Mouse (Mus musculus) embryonic facial prominence, embryonic 13.5 days (tissue): ENCODE measurements around the gene Arid3b. TPM values are rescaled to one million over a fixed set of nuclear protein-coding genes. Genes with fewer than 3 reads are reported as not detected.

Experiments used
- ATAC-seq: fragments of 200-750 bp; cut with Nextera tagmentation; 2 replicates; pipeline ENCODE4 v1.8.0; 2017; ENCODE audit warnings: low read depth; ENCODE audit not compliant: insufficient number of reproducible peaks, insufficient read depth, low FRiP score, low TSS enrichment
- H3K27ac ChIP-seq: fragments of 300-500 bp; sonication (generic); 2 replicates; pipeline ENCODE4 v1.5.1; 2015; ENCODE audit warnings: moderate library complexity, mild to moderate bottlenecking, inconsistent platforms
- H3K27me3 ChIP-seq: fragments of 300-500 bp; sonication (generic); 2 replicates; pipeline ENCODE4 v1.6.1; 2015; ENCODE audit warnings: mild to moderate bottlenecking, inconsistent platforms
- H3K36me3 ChIP-seq: fragments of 300-500 bp; sonication (generic); 2 replicates; pipeline ENCODE4 v1.6.1; 2015; ENCODE audit warnings: mild to moderate bottlenecking, inconsistent platforms
- H3K4me1 ChIP-seq: fragments of 300-500 bp; sonication (generic); 2 replicates; pipeline ENCODE4 v1.6.1; 2015; ENCODE audit warnings: inconsistent platforms
- H3K4me2 ChIP-seq: fragments of 300-500 bp; sonication (generic); 2 replicates; pipeline ENCODE4 v1.6.1; 2015; ENCODE audit warnings: moderate library complexity, mild to moderate bottlenecking, inconsistent platforms
- H3K4me3 ChIP-seq: fragments of 300-500 bp; sonication (generic); 2 replicates; pipeline ENCODE4 v1.5.1; 2015; ENCODE audit warnings: mild to moderate bottlenecking, inconsistent platforms
- H3K9ac ChIP-seq: fragments of 300-500 bp; sonication (generic); 2 replicates; pipeline ENCODE4 v1.6.1; 2015; ENCODE audit warnings: mild to moderate bottlenecking, inconsistent platforms
- H3K9me3 ChIP-seq: fragments of 300-500 bp; sonication (generic); 2 replicates; pipeline ENCODE4 v1.6.1; 2016; ENCODE audit warnings: inconsistent platforms
- WGBS: fragments of 180-500 bp; shearing (Covaris S2); methylation state at CpG from one replicate; pipeline ENCODE4 v1.1.7; 2015; ENCODE audit warnings: mixed read lengths; 5-methylcytosine and 5-hydroxymethylcytosine counted together
- polyA plus RNA-seq: library from polyadenylated mRNA; unstranded; fragments of >200 nt; fragmentation: Nextera tagmentation; extraction: Ambion mirVana; gene quantifications from 2 replicates; pipeline ENCODE4 v1.2.1, GENCODE M21; 2015

The Arid3b gene
- polyA plus RNA-seq, 1 experiment from 2014 or later = 6.7 TPM

DNA sequence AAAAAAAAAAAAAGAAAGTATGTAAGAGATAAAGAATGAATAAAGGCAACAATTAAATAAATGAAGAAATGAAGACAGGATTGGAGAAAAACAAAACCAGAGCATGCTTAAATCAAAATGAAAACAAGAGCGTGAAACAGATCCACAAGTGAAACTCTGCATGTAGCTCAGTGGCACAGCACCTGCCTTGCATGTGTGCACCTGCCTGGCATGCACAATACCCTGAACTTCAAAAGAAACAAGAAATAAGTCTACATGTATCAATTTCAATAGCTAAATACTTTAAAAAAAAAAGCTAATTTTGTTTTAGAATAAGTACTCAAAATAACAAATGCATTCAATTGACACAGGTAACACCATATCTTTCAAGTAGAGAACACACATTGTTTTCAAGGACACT is 13.2 kb downstream of the Arid3b start:
- H3K36me3 ChIP-seq = no peaks in the 10 kb centered on the region
- 0 out of 2 replicates have a peak, but pooled peaks cover 2% of the 10 kb centered on the region for H3K4me1 ChIP-seq
- H3K4me2 ChIP-seq = no peak overlapping the region
- no peaks in the 10 kb centered on the region for H3K27me3 ChIP-seq
- no peak overlapping the region for H3K27ac ChIP-seq
- no peak overlapping the region for H3K4me3 ChIP-seq
- no peak overlapping the region for H3K9ac ChIP-seq
- WGBS = 80% methylated on average over 1 of the region's 1 CpGs
- H3K9me3 ChIP-seq = no peaks in the 10 kb centered on the region
- ATAC-seq = no peak

DNA sequence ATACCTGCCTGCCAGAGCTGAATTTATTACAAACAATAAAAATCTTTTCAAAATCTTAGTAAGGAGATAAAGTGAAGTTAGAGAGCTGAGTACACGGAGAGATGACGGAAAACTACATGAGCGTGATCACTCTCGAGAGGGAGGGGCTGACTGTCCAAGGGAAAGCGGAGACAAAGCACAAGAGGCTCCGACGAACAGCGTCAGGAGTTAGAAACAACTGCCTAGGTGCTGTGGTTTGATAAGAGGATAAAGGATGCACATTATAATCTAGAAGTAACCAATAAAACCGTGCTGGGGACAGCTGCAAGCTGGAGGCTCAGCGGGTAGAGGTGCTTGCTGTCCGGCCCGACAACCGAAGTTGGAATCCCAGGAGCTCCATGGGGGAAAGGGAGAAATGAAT is 13.8 kb downstream of the Arid3b start:
- Histone ChIP-seq H3K36me3 (no peaks in the 10 kb centered on the region), H3K4me2 (no peak overlapping the region), H3K4me1 (peaks cover 7% of the 10 kb centered on the region), H3K4me3 (no peak overlapping the region), H3K27me3 (no peaks in the 10 kb centered on the region), H3K9ac (no peak overlapping the region), H3K27ac (no peak overlapping the region), H3K9me3 (no peaks in the 10 kb centered on the region)
- 70% methylated on average over 13 of the region's 13 CpGs for WGBS
- ATAC-seq = no peak

DNA sequence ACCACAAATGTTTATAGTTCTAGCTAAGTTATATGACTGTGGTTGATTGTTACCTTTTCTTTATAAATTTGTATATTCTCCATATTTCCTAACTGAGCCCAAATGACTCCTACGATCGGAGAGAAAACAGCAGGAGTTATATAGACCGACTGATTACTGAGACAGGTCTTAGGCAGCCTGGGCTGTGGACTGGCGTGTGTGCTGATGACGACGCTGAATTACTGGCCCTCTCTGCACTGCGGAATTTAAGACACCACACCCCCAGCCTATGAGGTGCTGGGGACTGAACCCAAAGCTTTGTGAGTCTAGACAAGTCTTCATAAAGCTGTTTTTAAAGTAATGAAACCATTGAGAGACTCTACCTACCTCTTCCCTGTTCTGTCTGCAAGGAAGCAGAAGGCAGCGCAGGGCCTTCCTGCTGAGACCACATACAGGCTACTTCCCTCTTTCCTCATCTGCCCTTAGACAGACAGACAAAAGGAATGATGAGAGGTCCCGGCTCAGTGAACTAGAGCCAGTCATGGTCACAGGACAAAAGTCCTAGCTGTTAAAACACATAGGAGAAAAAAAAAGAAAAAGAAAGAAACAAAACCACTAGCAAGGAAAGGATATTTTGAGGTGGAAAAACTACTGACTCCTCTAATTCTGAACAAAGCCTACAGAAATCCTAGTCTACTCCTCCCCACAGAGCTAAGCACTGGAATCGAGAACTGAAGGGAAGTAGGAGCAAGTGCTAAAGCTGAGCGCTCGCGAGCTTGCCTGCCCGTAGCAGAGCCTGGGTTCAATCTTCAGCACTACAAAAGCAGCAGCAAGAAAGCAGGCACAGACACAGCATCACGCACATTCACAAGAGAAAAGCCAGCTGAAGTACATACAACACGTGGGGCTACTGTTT is 16.2 kb downstream of the Arid3b start:
- H3K4me3 ChIP-seq = no peak overlapping the region
- H3K9me3 ChIP-seq = no peaks in the 10 kb centered on the region
- H3K27me3 ChIP-seq = no peaks in the 10 kb centered on the region
- no peak overlapping the region for H3K9ac ChIP-seq
- no peak overlapping the region for H3K4me2 ChIP-seq
- no peak for ATAC-seq
- no peaks in the 10 kb centered on the region for H3K36me3 ChIP-seq
- WGBS = 44% methylated on average over 16 of the region's 16 CpGs
- H3K4me1 ChIP-seq = peaks cover 25% of the 10 kb centered on the region
- no peak overlapping the region for H3K27ac ChIP-seq

DNA sequence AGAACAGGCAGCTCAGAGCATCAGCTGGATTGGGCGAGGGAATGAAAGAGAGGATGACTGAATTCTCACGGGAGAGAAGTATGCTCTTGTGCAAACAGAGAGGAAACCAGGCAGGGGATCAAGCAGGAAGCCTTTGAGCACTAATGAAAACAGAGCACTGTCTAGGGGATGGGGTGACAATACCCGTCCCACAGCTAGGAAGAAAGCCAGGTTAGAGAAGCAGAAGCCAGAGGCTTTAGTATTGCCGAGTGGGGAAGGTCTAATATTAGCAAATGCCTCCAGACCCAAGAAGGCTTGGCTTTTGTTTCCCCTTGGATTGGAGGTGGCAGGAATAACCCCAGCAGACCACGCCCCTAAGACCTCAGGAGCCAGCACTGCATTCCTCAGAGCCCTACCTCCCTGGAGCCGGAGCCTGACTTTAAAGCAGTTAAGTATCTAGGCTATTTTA is 19.3 kb downstream of the Arid3b start:
- peaks cover 57% of the 10 kb centered on the region for H3K4me1 ChIP-seq
- peak overlapping the region; percentile 41; the same call in 1 of the 2 replicates for H3K27ac ChIP-seq
- H3K4me3 ChIP-seq = no peak overlapping the region
- H3K36me3 ChIP-seq = no peaks in the 10 kb centered on the region
- H3K9ac ChIP-seq = no peak overlapping the region
- peak overlapping the region; percentile 11 for H3K4me2 ChIP-seq
- H3K9me3 ChIP-seq = no peaks in the 10 kb centered on the region
- 5% methylated on average over 6 of the region's 6 CpGs for WGBS
- no peak for ATAC-seq
- H3K27me3 ChIP-seq = no peaks in the 10 kb centered on the region

DNA sequence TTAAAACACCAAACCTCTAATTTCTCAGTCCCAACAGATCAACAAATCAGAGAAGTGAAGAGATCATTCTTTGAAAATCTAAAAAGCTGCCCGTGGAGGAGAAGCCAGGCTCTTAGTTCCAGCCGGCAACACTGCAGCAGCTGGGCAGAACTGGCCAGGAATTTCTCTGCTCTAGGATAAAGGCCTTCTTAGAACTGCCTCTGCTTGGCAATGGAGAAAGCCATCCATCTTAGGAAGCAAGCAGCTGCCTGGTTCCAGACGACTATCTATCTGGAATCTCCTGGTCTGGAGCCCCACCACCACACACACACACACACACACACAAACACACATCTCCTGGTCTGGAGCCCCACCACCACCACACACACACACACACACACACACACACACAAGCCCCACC is 21.7 kb downstream of the Arid3b start:
- WGBS = 40% methylated on average over 3 of the region's 3 CpGs

DNA sequence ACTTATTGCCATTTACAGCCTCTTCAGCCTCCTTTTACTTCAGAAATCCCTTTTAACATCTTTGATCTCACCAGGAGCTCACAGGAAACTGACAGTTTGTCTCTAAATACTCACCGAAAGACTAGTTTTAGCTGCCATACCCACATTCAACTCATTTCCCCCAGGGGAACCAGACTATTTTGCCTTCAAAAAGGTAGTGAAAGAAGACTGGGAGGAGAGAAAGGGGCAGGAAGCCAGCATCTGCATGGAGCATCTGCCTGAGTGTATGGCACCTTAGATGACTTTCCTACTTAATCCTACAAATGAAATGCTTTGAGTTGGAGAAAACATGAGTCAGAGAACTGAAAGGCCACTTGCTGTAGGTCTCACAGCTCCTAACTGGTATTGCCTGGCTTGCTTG is 22.6 kb downstream of the Arid3b start:
- ATAC-seq = no peak
- 25% methylated on average over 1 of the region's 1 CpGs for WGBS
- H3K4me1 ChIP-seq = peaks cover 62% of the 10 kb centered on the region

More for the DNA sequence above, 21.7 kb downstream of the Arid3b start:
- Histone ChIP-seq H3K4me1 (peaks cover 62% of the 10 kb centered on the region), H3K27me3 (no peaks in the 10 kb centered on the region), H3K27ac (no peak overlapping the region), H3K4me3 (no peak overlapping the region), H3K36me3 (no peaks in the 10 kb centered on the region), H3K4me2 (no peak overlapping the region), H3K9ac (no peak overlapping the region), H3K9me3 (no peaks in the 10 kb centered on the region)
- ATAC-seq = no peak

DNA sequence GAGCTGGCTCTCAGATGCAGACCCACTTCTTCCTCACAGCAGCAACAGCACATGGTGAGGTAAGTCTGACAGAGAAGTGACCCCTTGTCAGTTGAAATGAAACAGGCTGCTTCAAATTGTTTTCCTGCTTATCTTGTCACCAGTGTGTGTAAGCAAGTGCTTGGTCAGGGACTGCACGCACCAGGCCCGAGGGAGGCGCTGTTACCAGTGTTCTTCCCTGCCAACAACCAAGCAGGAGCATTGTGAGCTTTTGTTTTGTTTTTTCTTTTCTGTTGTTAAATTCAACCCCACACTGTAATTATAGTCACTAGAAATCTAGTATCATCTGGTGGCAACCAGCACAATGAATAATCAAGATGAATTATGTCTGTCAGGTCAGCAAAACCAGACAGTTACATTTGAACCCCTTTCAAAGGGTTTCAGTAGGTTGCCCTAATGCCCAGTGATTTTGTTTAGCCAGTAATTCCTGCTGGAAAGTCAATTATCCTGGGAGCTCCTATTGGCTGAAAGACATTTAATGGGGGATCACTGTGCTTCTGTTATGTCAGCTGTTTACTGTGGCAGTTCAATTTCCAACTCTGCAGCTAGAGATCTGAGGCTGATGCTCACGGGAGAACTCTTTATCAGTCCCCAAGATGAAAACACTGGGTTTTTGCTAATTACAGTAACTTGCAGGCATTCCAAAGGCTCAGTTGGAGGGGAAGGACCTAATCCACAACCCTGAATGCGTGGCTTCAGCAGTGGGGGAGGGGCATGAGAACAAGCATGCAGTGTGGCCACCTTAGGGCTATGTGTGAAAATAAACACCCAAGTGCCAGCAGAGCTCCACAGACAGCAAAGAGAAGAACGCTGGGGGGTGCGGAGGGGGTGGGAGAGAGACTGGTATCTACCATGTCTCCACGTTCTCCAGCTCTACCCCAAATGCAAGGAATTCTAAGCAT is 24.5 kb downstream of the Arid3b start:
- Histone ChIP-seq H3K9ac (no peak overlapping the region), H3K4me1 (peaks cover 50% of the 10 kb centered on the region), H3K4me2 (no peak overlapping the region), H3K9me3 (no peaks in the 10 kb centered on the region), H3K27ac (no peak overlapping the region), H3K4me3 (no peak overlapping the region), H3K36me3 (peaks cover 6% of the 10 kb centered on the region; the same call in 1 of the 2 replicates), H3K27me3 (no peaks in the 10 kb centered on the region)
- 35% methylated on average over 8 of the region's 8 CpGs for WGBS
- no peak for ATAC-seq

More for the DNA sequence above, 22.6 kb downstream of the Arid3b start:
- H3K27ac ChIP-seq = no peak overlapping the region
- H3K27me3 ChIP-seq = no peaks in the 10 kb centered on the region
- no peak overlapping the region for H3K4me2 ChIP-seq
- no peak overlapping the region for H3K9ac ChIP-seq
- no peak overlapping the region for H3K4me3 ChIP-seq
- peaks cover 5% of the 10 kb centered on the region; the same call in 1 of the 2 replicates for H3K36me3 ChIP-seq
- H3K9me3 ChIP-seq = no peaks in the 10 kb centered on the region

DNA sequence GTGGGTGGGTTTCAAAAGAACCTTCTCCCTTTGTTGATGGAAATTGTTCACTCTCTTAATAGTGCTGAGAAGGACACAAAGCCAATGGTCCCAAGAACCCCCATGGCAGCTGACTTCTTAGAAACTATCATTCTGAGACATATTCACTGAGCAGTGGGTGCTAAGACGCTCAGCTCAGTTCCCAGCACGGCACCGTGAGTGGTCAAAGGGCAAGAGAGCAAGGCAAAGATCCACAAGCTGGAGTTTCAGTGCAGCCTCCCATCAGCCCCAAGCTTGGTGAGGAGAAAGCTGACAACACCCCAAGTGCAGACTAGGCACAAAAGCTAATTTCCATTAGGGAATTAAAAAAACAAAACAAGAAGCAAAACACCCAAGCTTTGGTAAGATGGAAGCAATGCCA is 25.9 kb downstream of the Arid3b start:
- H3K4me3 ChIP-seq = no peak overlapping the region
- no peaks in the 10 kb centered on the region for H3K9me3 ChIP-seq
- H3K9ac ChIP-seq = no peak overlapping the region
- H3K4me2 ChIP-seq = no peak overlapping the region
- no peak for ATAC-seq
- no peaks in the 10 kb centered on the region for H3K27me3 ChIP-seq
- peaks cover 9% of the 10 kb centered on the region; the same call in 1 of the 2 replicates for H3K36me3 ChIP-seq
- no peak overlapping the region for H3K27ac ChIP-seq
- WGBS = 86% methylated on average over 3 of the region's 3 CpGs
- H3K4me1 ChIP-seq = peaks cover 42% of the 10 kb centered on the region

DNA sequence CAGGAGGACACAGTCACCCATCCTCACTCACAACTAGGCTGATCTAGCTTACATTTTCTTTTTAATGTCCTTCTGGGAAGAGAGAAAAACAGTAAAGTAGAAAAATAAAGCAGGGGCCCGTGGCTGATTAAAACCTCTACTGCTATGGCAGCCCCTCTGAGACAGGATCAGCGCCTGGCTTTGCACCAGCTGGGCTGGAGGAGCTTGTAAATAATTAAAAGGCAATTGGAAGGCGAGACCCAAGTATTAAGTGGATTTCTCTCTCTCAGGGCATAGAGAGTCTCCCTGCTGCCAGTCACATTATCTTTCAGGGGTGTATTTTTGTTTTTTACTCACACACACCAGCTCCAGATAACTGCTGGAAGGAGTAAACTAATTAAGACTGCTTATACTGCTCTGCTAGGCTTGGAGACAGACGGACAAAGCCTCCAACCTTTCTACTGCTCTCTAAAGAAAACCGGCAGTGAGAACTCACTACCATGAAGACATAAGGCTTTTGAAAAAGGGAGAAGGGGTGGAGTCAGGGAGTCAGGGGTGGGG is 27.8 kb downstream of the Arid3b start:
- WGBS = 69% methylated on average over 5 of the region's 5 CpGs
- Histone ChIP-seq H3K4me3 (no peak overlapping the region), H3K4me1 (peaks cover 24% of the 10 kb centered on the region), H3K27ac (no peak overlapping the region), H3K4me2 (no peak overlapping the region), H3K9me3 (no peaks in the 10 kb centered on the region), H3K36me3 (peaks cover 9% of the 10 kb centered on the region; the same call in 1 of the 2 replicates), H3K27me3 (no peaks in the 10 kb centered on the region), H3K9ac (no peak overlapping the region)
- no peak for ATAC-seq

DNA sequence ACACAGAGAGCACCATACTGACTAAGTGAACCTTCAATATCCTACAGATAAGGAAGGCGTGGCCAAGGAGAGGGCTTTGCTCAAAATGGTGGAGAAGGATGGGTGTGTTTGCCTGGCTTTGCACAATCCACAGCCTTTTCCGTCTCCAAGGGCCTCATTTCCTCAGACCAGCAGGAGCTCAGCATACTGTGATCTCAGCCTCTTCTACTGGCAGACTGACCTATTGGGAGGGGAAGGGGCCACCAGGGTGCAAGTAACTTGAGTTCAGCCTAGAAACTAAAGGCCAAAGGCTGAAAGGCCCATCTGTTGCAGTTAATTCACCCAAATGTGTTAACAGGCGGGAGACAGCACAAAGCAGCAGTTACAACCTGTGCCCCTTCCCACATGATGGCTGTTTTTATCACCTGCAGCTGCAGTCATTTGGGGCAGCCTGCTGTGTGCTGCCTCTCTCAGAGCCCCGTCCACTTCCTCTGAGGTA is 29.4 kb downstream of the Arid3b start:
- Histone ChIP-seq H3K4me3 (no peak overlapping the region), H3K9ac (no peak overlapping the region), H3K4me1 (peaks cover 20% of the 10 kb centered on the region), H3K4me2 (no peak overlapping the region), H3K36me3 (peaks cover 10% of the 10 kb centered on the region; the same call in 1 of the 2 replicates), H3K27me3 (no peaks in the 10 kb centered on the region), H3K27ac (no peak overlapping the region), H3K9me3 (no peaks in the 10 kb centered on the region)
- 70% methylated on average over 4 of the region's 4 CpGs for WGBS
- ATAC-seq = no peak

DNA sequence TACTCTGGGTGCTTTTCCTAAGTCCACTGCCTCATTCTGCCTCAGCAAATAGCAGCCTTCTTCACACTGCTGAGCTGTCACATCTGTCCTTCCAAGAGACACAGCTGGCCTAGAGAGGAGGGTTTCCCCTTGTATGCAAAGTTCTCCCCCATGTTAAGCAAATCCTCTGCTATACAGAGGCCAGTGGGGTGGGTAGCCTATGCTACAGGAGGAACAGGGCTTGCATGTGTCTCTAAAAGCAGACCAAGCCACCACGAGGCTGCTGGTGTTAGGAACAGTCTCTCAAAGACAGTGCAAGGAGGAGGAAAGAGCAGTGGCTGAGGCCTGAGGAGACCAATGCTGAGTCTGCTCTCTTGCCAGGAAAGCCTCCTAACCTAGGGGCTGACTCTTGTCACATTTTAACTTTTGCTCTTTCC is 30.5 kb downstream of the Arid3b start:
- no peak overlapping the region for H3K27ac ChIP-seq
- H3K4me3 ChIP-seq = no peak overlapping the region
- H3K27me3 ChIP-seq = no peaks in the 10 kb centered on the region
- no peak for ATAC-seq
- 46% methylated on average over 1 of the region's 1 CpGs for WGBS
- peaks cover 14% of the 10 kb centered on the region; the same call in 1 of the 2 replicates for H3K36me3 ChIP-seq
- no peak overlapping the region for H3K4me2 ChIP-seq
- H3K4me1 ChIP-seq = peaks cover 12% of the 10 kb centered on the region
- H3K9me3 ChIP-seq = no peaks in the 10 kb centered on the region
- no peak overlapping the region for H3K9ac ChIP-seq
